24 mouse cellular contexts compared by ENCODE assay signal in genomic region chr17:11318946-11319345, GRCm38 (mm10).
"Had no signal": no experiment of that assay in that cellular context is flagged by ENCODE, and none has a peak within 500 bp of the region (broad histone marks: within the 10 kb centered on the region; RNA-seq: fewer than 3 reads in every experiment).

No protein-coding gene starts in this region.

- H3K27ac ChIP-seq: gastrocnemius, adult 2 months; heart, adult 2 months; hindbrain, embryonic 10.5 days; hindbrain, embryonic 12.5 days; hindbrain, embryonic 14.5 days; intestine, embryonic 15.5 days; kidney, postnatal 0 days; left cerebral cortex, adult 2 months; limb, embryonic 10.5 days; liver, embryonic 12.5 days; liver, embryonic 14.5 days had no signal

- H3K27me3 ChIP-seq: hindbrain, embryonic 12.5 days; intestine, embryonic 15.5 days; limb, embryonic 12.5 days had no signal

- H3K4me3 ChIP-seq: gastrocnemius, adult 2 months; heart, adult 2 months; heart, embryonic 12.5 days; hindbrain, embryonic 10.5 days; hindbrain, embryonic 12.5 days; intestine, embryonic 15.5 days; layer of hippocampus, adult 2 months; left cerebral cortex, adult 2 months; limb, embryonic 10.5 days; limb, embryonic 12.5 days; liver, embryonic 12.5 days had no signal

- H3K9ac ChIP-seq: heart, embryonic 12.5 days; hindbrain, embryonic 12.5 days; hindbrain, embryonic 14.5 days; intestine, embryonic 15.5 days; limb, embryonic 12.5 days; liver, embryonic 12.5 days; liver, embryonic 14.5 days had no signal

- H3K4me1 ChIP-seq: heart, embryonic 12.5 days; hindbrain, embryonic 12.5 days; intestine, embryonic 15.5 days; liver, embryonic 12.5 days had no signal

- DNase-seq: gastrocnemius, adult 2 months; gastrocnemius, postnatal 10 days; gastrocnemius, postnatal 25 days; heart, adult 2 months; heart, postnatal 10 days; heart, postnatal 4 days; kidney, postnatal 4 days; liver had no signal

- H3K9me3 ChIP-seq: heart, embryonic 12.5 days; hindbrain, embryonic 10.5 days; hindbrain, embryonic 12.5 days; intestine, embryonic 15.5 days; limb, embryonic 10.5 days; limb, embryonic 12.5 days; liver, embryonic 12.5 days had no signal

- H3K36me3 ChIP-seq: heart, embryonic 12.5 days; hindbrain, embryonic 10.5 days; hindbrain, embryonic 12.5 days; intestine, embryonic 15.5 days; limb, embryonic 10.5 days; limb, embryonic 12.5 days; liver, embryonic 12.5 days had no signal

- ATAC-seq: forebrain, embryonic 16.5 days; hindbrain, embryonic 16.5 days; inflammation-experienced regulatory T-cells, adult 6 months; intestine, embryonic 15.5 days; intestine, postnatal 0 days; liver, embryonic 12.5 days had no signal

- H3K4me2 ChIP-seq: heart, embryonic 12.5 days; hindbrain, embryonic 12.5 days; hindbrain, embryonic 14.5 days; intestine, embryonic 15.5 days; limb, embryonic 12.5 days; liver, embryonic 12.5 days had no signal
